Mouse (Mus musculus): ENCODE measurements around the gene Pom121. TPM values are rescaled to one million over a fixed set of nuclear protein-coding genes. Genes with fewer than 3 reads are reported as not detected.
"Not testable (repeated sequence)": the region's sequence is repeated elsewhere in the genome, so short reads cannot be mapped to it uniquely, and the experiment has no call there.

Pom121 gene
- total RNA-seq, 2 experiments from 2014 or later = 48.3 to 50.2 TPM

- no peak overlapping the region for H3K27ac ChIP-seq
Measured at GRCm38 (mm10) chr5:135382746-135383145, 11.6 kb downstream of the Pom121 start.

GRCm38 (mm10) chr5:135381356-135381925 is 12.9 kb downstream of the Pom121 start:
- TF ChIP-seq CTCF (conservative IDR thresholded peaks at IDR 0.05) = no peak
- Histone ChIP-seq H3K4me3 (no peak overlapping the region), H3K27ac (no peak overlapping the region)
- no peak for DNase-seq (ENCODE audit: low spot score in 2 of 2)

More at GRCm38 (mm10) chr5:135382746-135383145, 11.6 kb downstream of the Pom121 start:
- no peak for DNase-seq (ENCODE audit: low spot score in 2 of 2)
- no peak for TF ChIP-seq CTCF (conservative IDR thresholded peaks at IDR 0.05)
- H3K4me3 ChIP-seq = no peak overlapping the region

- TF ChIP-seq CTCF (conservative IDR thresholded peaks at IDR 0.05) = no peak
- H3K4me3 ChIP-seq = no peak overlapping the region
- no peak overlapping the region for H3K27ac ChIP-seq
- no peak for DNase-seq (ENCODE audit: low spot score in 2 of 2)
Measured at GRCm38 (mm10) chr5:135380681-135381080, 13.7 kb downstream of the Pom121 start.

- H3K27ac ChIP-seq = no peak overlapping the region
- no peak for DNase-seq (ENCODE audit: low spot score in 2 of 2)
- no peak for TF ChIP-seq CTCF (conservative IDR thresholded peaks at IDR 0.05)
- no peak overlapping the region for H3K4me3 ChIP-seq
Measured at GRCm38 (mm10) chr5:135376341-135376740, 18.0 kb downstream of the Pom121 start.

GRCm38 (mm10) chr5:135375167-135375566 is 19.2 kb downstream of the Pom121 start:
- TF ChIP-seq CTCF (conservative IDR thresholded peaks at IDR 0.05) = no peak
- DNase-seq (ENCODE audit: low spot score in 2 of 2) = no peak
- peak overlapping the region; percentile 43; the same call in 1 of the 2 replicates for H3K27ac ChIP-seq
- H3K4me3 ChIP-seq = no peak overlapping the region

GRCm38 (mm10) chr5:135373601-135374000 is 20.7 kb downstream of the Pom121 start:
- peak; percentile 53 for TF ChIP-seq CTCF (conservative IDR thresholded peaks at IDR 0.05)
- DNase-seq (ENCODE audit: low spot score in 2 of 2) = no peak
- no peak overlapping the region for H3K4me3 ChIP-seq
- H3K27ac ChIP-seq = no peak overlapping the region

- H3K4me3 ChIP-seq = no peak overlapping the region
- DNase-seq (ENCODE audit: low spot score in 2 of 2) = no peak
- H3K27ac ChIP-seq = no peak overlapping the region
- TF ChIP-seq CTCF (conservative IDR thresholded peaks at IDR 0.05) = no peak
Measured at GRCm38 (mm10) chr5:135371195-135371594, 23.2 kb downstream of the Pom121 start.

- DNase-seq (ENCODE audit: low spot score in 2 of 2) = peak; percentile 92 to 95
- Histone ChIP-seq H3K27ac (peak within 1 kb of the TSS; percentile 93), H3K4me3 (peak within 1 kb of the TSS; percentile 95)
- no peak for TF ChIP-seq CTCF (conservative IDR thresholded peaks at IDR 0.05)
Measured at GRCm38 (mm10) chr5:135369787-135370654, 24.3 kb downstream of the Pom121 start, which contains the start of gene Nsun5. Nsun5 (plus strand) TSS chr5:135369953.

GRCm38 (mm10) chr5:135369196-135369595 is 25.1 kb downstream of the Pom121 start:
- Histone ChIP-seq H3K4me3 (peak overlapping the region; percentile 95), H3K27ac (peak overlapping the region; percentile 93; the same call in 1 of the 2 replicates)
- not testable (repeated sequence) for DNase-seq (ENCODE audit: low spot score in 2 of 2)

- no peak for TF ChIP-seq CTCF (conservative IDR thresholded peaks at IDR 0.05)
- no peak for DNase-seq (ENCODE audit: low spot score in 2 of 2)
- H3K4me3 ChIP-seq = no peak overlapping the region
- no peak overlapping the region for H3K27ac ChIP-seq
Measured at GRCm38 (mm10) chr5:135368312-135368711, 26.0 kb downstream of the Pom121 start.

- Histone ChIP-seq H3K27ac (no peak overlapping the region), H3K4me3 (no peak overlapping the region)
- peak; percentile 86 for TF ChIP-seq CTCF (conservative IDR thresholded peaks at IDR 0.05)
- DNase-seq (ENCODE audit: low spot score in 2 of 2) = no peak
Measured at GRCm38 (mm10) chr5:135367841-135368240, 26.5 kb downstream of the Pom121 start.

GRCm38 (mm10) chr5:135363540-135363939 is 30.8 kb downstream of the Pom121 start:
- TF ChIP-seq CTCF (conservative IDR thresholded peaks at IDR 0.05) = peak; percentile 69
- no peak overlapping the region for H3K4me3 ChIP-seq
- no peak for DNase-seq (ENCODE audit: low spot score in 2 of 2)
- H3K27ac ChIP-seq = no peak overlapping the region

GRCm38 (mm10) chr5:135362572-135362971 is 31.8 kb downstream of the Pom121 start:
- Histone ChIP-seq H3K27ac (no peak overlapping the region), H3K4me3 (no peak overlapping the region)
- no peak for TF ChIP-seq CTCF (conservative IDR thresholded peaks at IDR 0.05)
- DNase-seq (ENCODE audit: low spot score in 2 of 2) = no peak
